Mouse (Mus musculus) intestine, embryonic 15.5 days (tissue): ENCODE data around the gene Zfp747. TPM values are rescaled to one million over a fixed set of nuclear protein-coding genes. Genes with fewer than 3 reads are reported as not detected.
"Not testable (repeated sequence)": the region's sequence is repeated elsewhere in the genome, so short reads cannot be mapped to it uniquely, and the experiment has no call there.

Experiments
- ATAC-seq: fragments of 200-750 bp; cut with Nextera tagmentation; 2 replicates; pipeline ENCODE4 v1.8.0; 2017; ENCODE audit warnings: moderate TSS enrichment, moderate library complexity
- H3K27ac ChIP-seq: fragments of 300-500 bp; sonication (generic); 2 replicates; pipeline ENCODE4 v1.5.1; 2015; ENCODE audit warnings: mild to moderate bottlenecking, inconsistent platforms
- H3K27me3 ChIP-seq: fragments of 300-500 bp; sonication (generic); replicated peaks from 2 replicates; pipeline ENCODE4 v1.6.1; 2015; ENCODE audit warnings: inconsistent platforms
- H3K36me3 ChIP-seq: fragments of 300-500 bp; sonication (generic); 2 replicates; pipeline ENCODE4 v1.6.1; 2015; ENCODE audit warnings: inconsistent platforms
- H3K4me1 ChIP-seq: fragments of 300-500 bp; sonication (generic); replicated peaks from 2 replicates; pipeline ENCODE4 v1.6.1; 2015; ENCODE audit warnings: inconsistent platforms
- H3K4me2 ChIP-seq: fragments of 300-500 bp; sonication (generic); replicated peaks from 2 replicates; pipeline ENCODE4 v1.6.1; 2015; ENCODE audit warnings: mild to moderate bottlenecking, inconsistent platforms
- H3K4me3 ChIP-seq: fragments of 300-500 bp; sonication (generic); replicated peaks from 2 replicates; pipeline ENCODE4 v1.5.1; 2015; ENCODE audit warnings: inconsistent platforms
- H3K9ac ChIP-seq: fragments of 300-500 bp; sonication (generic); 2 replicates; pipeline ENCODE4 v1.6.1; 2015; ENCODE audit warnings: inconsistent platforms
- H3K9me3 ChIP-seq: fragments of 300-500 bp; sonication (generic); 2 replicates; pipeline ENCODE4 v1.6.1; 2016; ENCODE audit warnings: inconsistent platforms
- WGBS: fragments of 180-500 bp; shearing (Covaris S2); methylation state at CpG from one replicate; pipeline ENCODE4 v1.1.7; 2015; 5-methylcytosine and 5-hydroxymethylcytosine counted together
- polyA plus RNA-seq: library from polyadenylated mRNA; unstranded; fragments of >200 nt; fragmentation: Nextera tagmentation; extraction: Ambion mirVana; gene quantifications from 2 replicates; pipeline ENCODE4 v1.2.1, GENCODE M21; 2015

The Zfp747 gene
- polyA plus RNA-seq, 1 experiment from 2014 or later: 10.5 TPM

DNA sequence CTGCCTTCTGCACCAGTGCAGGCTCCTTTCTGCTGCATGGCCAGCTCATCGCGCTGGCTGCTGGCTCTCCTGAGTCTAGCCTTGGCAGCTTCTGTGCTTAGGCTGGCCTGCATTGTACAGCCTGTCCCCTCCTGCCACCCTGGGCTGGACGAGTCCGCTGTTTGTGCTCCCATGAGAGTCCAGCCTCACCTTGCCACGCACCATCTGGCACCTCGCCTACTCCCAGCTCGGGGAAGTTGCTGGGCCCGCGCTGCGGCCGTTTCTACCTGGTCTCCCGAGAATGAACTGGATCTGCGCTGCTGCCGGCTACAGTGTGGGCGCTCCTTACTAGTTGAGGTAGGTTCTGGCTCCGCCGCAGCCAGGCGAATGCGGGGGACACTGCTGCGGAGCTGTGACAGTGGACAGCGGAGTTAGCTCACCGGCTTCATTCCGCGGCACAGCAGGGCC is 12.4 kb downstream of the Zfp747 start:
- 0 out of 2 replicates have a peak, but pooled peaks have one; percentile 20 for ATAC-seq
- no peaks in the 10 kb centered on the region for H3K36me3 ChIP-seq
- no peaks in the 10 kb centered on the region for H3K9me3 ChIP-seq
- peak overlapping the region; percentile 73 for H3K4me2 ChIP-seq
- peak overlapping the region; percentile 54 for H3K27ac ChIP-seq
- peaks cover 19% of the 10 kb centered on the region for H3K4me1 ChIP-seq
- 4% methylated on average over 24 of the region's 24 CpGs for WGBS
- H3K9ac ChIP-seq: peak overlapping the region; percentile 61
- H3K4me3 ChIP-seq: peak overlapping the region; percentile 40
- 0 out of 2 replicates have a peak, but pooled peaks cover 4% of the 10 kb centered on the region for H3K27me3 ChIP-seq

DNA sequence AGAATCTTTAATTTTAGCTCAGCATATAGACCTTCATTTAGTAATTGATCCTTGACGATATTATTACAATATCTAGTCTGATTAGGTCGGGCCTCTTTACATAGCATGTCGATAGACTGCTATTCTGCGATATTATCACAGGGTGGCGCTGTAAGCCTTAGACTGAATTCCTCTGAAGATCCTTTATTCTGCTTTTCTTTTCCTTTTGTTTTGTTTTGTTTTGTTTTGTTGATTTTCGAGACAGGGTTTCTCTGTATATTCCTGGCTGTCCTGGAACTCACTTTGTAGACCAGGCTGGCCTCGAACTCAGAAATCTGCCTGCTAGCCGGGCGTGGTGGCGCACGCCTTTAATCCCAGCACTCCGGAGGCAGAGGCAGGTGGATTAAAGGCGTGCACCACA is 13.4 kb downstream of the Zfp747 start:
- Histone ChIP-seq H3K4me1 (peaks cover 19% of the 10 kb centered on the region), H3K4me2 (peak overlapping the region; percentile 38)
- H3K9me3 ChIP-seq, ATAC-seq, H3K9ac ChIP-seq, H3K27ac ChIP-seq, H3K36me3 ChIP-seq, H3K4me3 ChIP-seq, H3K27me3 ChIP-seq: not testable (repeated sequence)
- 23% methylated on average over 13 of the region's 13 CpGs for WGBS

DNA sequence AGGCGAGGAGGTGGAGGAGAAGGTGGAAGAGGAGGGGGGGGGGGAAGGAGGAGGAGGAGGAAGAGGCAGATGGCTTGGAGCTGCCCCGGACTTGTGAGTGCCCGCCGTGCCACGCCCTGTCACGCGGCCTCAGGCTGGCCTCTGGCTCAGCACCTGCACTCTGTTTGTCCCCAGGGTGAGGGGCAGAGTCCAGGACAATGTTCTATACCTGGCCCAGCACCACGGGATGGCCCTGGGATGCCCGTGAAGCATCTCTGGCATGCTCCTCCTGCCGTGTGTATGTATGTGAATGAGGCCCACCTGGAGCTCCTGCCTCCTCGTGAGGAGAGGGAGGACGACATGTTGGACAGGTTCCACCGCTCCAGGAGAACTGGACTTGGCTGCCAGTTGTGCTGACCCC is 14.4 kb downstream of the Zfp747 start:
- Histone ChIP-seq H3K9me3 (no peaks in the 10 kb centered on the region), H3K4me1 (peaks cover 19% of the 10 kb centered on the region), H3K36me3 (no peaks in the 10 kb centered on the region), H3K4me2 (no peak overlapping the region; the same call in 1 of the 2 replicates), H3K27ac (peak overlapping the region; percentile 51), H3K4me3 (no peak overlapping the region), H3K9ac (no peak overlapping the region), H3K27me3 (0 out of 2 replicates have a peak, but pooled peaks cover 4% of the 10 kb centered on the region)
- WGBS: 36% methylated on average over 13 of the region's 13 CpGs
- peak; percentile 91 for ATAC-seq

- no peak overlapping the region for H3K9ac ChIP-seq
- ATAC-seq: peak; percentile 79
- no peaks in the 10 kb centered on the region for H3K9me3 ChIP-seq
- H3K27me3 ChIP-seq: 0 out of 2 replicates have a peak, but pooled peaks cover 4% of the 10 kb centered on the region
- no peak overlapping the region for H3K4me3 ChIP-seq
- 46% methylated on average over 4 of the region's 4 CpGs for WGBS
- no peak overlapping the region for H3K4me2 ChIP-seq
- peak overlapping the region; percentile 18; the same call in 1 of the 2 replicates for H3K27ac ChIP-seq
- H3K36me3 ChIP-seq: no peaks in the 10 kb centered on the region
- peaks cover 19% of the 10 kb centered on the region for H3K4me1 ChIP-seq
Observed at GRCm38 (mm10) chr7:127360265-127360664, 15.6 kb downstream of the Zfp747 start.

DNA sequence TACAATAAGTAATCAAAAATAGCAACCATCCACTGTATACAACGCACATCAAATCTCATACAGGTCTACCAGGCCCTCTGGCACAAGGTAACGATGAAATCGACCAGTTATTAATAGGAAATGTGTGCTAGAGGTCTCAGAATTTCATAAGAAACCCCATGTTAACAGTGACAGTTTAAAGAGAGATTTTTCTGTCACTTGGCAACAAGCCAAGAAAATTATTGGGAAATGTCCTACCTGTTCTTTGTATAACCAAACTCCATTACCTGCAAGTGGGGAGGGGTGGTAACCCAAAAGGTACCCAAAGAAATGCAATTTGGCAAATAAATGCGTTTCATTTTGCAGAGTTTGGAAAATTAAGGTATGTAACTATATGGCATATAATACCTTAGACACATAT is 17.4 kb downstream of the Zfp747 start:
- no peak for ATAC-seq
- 76% methylated on average over 4 of the region's 4 CpGs for WGBS
- no peak overlapping the region for H3K27ac ChIP-seq
- no peak overlapping the region for H3K4me3 ChIP-seq
- 0 out of 2 replicates have a peak, but pooled peaks cover 2% of the 10 kb centered on the region for H3K27me3 ChIP-seq
- H3K9me3 ChIP-seq: no peaks in the 10 kb centered on the region
- no peak overlapping the region for H3K4me2 ChIP-seq
- H3K36me3 ChIP-seq: no peaks in the 10 kb centered on the region
- H3K4me1 ChIP-seq: peaks cover 13% of the 10 kb centered on the region
- no peak overlapping the region for H3K9ac ChIP-seq

DNA sequence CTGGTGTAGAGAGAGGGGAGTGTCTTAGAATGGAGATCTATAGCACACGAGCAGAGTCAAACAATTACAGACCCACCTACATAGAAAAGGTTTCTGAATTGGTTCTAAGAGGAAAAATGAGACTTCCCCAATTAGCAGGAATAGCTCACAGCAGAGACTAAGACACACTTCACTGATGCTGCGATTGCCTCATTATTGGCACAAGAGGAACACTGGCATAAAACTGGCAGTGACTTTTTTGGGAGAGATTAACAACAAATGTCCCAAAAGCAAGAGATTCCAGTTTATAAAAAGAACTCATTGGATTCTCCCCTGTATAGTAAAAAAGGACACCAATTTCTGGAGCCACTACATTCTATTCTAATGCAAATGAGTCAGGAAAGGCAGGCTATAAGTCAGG is 18.0 kb downstream of the Zfp747 start:
- Histone ChIP-seq H3K4me2 (no peak overlapping the region), H3K9ac (no peak overlapping the region), H3K27me3 (no peaks in the 10 kb centered on the region), H3K36me3 (no peaks in the 10 kb centered on the region), H3K4me3 (no peak overlapping the region), H3K27ac (no peak overlapping the region), H3K9me3 (no peaks in the 10 kb centered on the region), H3K4me1 (peaks cover 11% of the 10 kb centered on the region)
- no peak for ATAC-seq
- WGBS: 70% methylated on average over 2 of the region's 2 CpGs

GRCm38 (mm10) chr7:127355796-127356195 is 20.1 kb downstream of the Zfp747 start:
- Histone ChIP-seq H3K27ac (no peak overlapping the region), H3K4me3 (no peak overlapping the region), H3K27me3 (no peaks in the 10 kb centered on the region), H3K4me1 (peaks cover 7% of the 10 kb centered on the region), H3K4me2 (no peak overlapping the region), H3K36me3 (no peaks in the 10 kb centered on the region), H3K9me3 (no peaks in the 10 kb centered on the region), H3K9ac (no peak overlapping the region)
- 57% methylated on average over 3 of the region's 3 CpGs for WGBS
- ATAC-seq: no peak

- WGBS: 85% methylated on average over 5 of the region's 5 CpGs
- Histone ChIP-seq H3K9me3 (no peaks in the 10 kb centered on the region), H3K27me3 (no peaks in the 10 kb centered on the region), H3K4me1 (peaks cover 2% of the 10 kb centered on the region), H3K4me2 (no peak overlapping the region), H3K4me3 (no peak overlapping the region), H3K27ac (no peak overlapping the region), H3K9ac (no peak overlapping the region), H3K36me3 (no peaks in the 10 kb centered on the region)
- ATAC-seq: no peak
Observed at GRCm38 (mm10) chr7:127351230-127352004, 24.4 kb downstream of the Zfp747 start.

DNA sequence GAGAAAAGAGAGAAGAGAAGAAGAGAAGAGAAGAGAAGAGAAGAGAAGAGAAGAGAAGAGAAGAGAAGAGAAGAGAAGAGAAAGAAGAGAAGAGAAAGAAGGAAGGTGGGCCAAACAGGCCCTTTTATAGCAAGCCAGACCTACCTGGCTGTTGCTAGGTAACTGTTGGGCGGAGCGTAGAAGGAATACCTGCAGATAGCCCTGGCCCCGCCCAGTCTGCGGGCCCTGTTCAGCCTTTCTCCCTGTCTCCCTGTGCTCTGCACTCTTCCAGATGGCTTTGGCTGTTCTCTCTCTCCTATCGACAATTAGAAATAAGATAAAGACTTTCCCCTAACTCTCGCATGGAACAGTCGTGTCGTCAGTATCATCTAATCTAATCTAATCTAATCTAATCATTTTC is 29.2 kb downstream of the Zfp747 start:
- Histone ChIP-seq H3K9ac (no peak overlapping the region), H3K4me3 (peak overlapping the region; percentile 82), H3K36me3 (peaks cover 15% of the 10 kb centered on the region), H3K27me3 (no peaks in the 10 kb centered on the region), H3K4me1 (peaks cover 22% of the 10 kb centered on the region), H3K4me2 (peak overlapping the region; percentile 72), H3K9me3 (no peaks in the 10 kb centered on the region), H3K27ac (0 out of 2 replicates have a peak overlapping the region, but pooled peaks have one; percentile 95)
- WGBS: 16% methylated on average over 8 of the region's 8 CpGs
- peak; percentile 72 for ATAC-seq

- H3K4me3 ChIP-seq: peak within 1 kb of the TSS; percentile 82
Observed at GRCm38 (mm10) chr7:127345512-127346325, 30.1 kb downstream of the Zfp747 start, which contains the start of gene Zfp768. Zfp768 (minus strand) TSS chr7:127345589.

DNA sequence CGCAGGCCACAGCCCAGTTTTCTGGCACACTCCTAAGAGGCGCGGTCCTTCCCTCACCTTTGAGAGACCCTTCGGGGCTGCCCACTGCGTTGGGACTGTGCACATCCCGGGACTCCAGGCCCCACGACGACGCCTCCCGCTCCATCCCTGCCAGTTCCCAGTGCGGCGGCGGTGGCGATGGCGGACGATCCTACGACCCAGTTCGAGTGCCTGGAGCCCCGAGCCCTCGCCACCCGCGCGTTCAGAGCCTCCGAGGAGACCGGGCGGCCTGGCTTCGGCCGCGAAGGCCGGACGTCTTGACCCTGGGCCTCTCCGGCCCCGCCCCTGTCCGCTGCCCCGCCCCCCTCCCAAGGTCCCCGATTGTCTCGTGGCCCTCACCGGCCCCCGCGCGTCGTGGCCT is 30.8 kb downstream of the Zfp747 start:
- WGBS: under 1% methylated on average over 39 of the region's 42 CpGs

More at GRCm38 (mm10) chr7:127345512-127346325, 30.1 kb downstream of the Zfp747 start, which contains the start of gene Zfp768:
- peak; percentile 89 for ATAC-seq
- H3K27ac ChIP-seq: peak within 1 kb of the TSS; percentile 95
- H3K4me2 ChIP-seq: peak within 1 kb of the TSS; percentile 72
- H3K9me3 ChIP-seq: no peaks in the 10 kb centered on the region
- H3K36me3 ChIP-seq: peaks cover 18% of the 10 kb centered on the region
- peaks cover 22% of the 10 kb centered on the region for H3K4me1 ChIP-seq
- under 1% methylated on average over 76 of the region's 76 CpGs for WGBS
- no peaks in the 10 kb centered on the region for H3K27me3 ChIP-seq
- peak within 1 kb of the TSS; percentile 99 for H3K9ac ChIP-seq

GRCm38 (mm10) chr7:127344371-127344770 is 31.5 kb downstream of the Zfp747 start:
- WGBS: 89% methylated on average over 8 of the region's 8 CpGs
- no peak for ATAC-seq
- H3K4me1 ChIP-seq: peaks cover 22% of the 10 kb centered on the region
- H3K27ac ChIP-seq: 0 out of 2 replicates have a peak overlapping the region, but pooled peaks have one; percentile 6
- H3K4me2 ChIP-seq: peak overlapping the region; percentile 72
- peak overlapping the region; percentile 82 for H3K4me3 ChIP-seq
- no peaks in the 10 kb centered on the region for H3K27me3 ChIP-seq
- peak overlapping the region; percentile 99 for H3K9ac ChIP-seq
- peaks cover 18% of the 10 kb centered on the region for H3K36me3 ChIP-seq
- no peaks in the 10 kb centered on the region for H3K9me3 ChIP-seq

More for the DNA sequence above, 30.8 kb downstream of the Zfp747 start:
- Histone ChIP-seq H3K27ac (peak overlapping the region; percentile 95), H3K4me2 (peak overlapping the region; percentile 72), H3K4me3 (peak overlapping the region; percentile 82), H3K27me3 (no peaks in the 10 kb centered on the region), H3K36me3 (peaks cover 18% of the 10 kb centered on the region), H3K9me3 (no peaks in the 10 kb centered on the region), H3K4me1 (peaks cover 22% of the 10 kb centered on the region), H3K9ac (peak overlapping the region; percentile 99)
- peak; percentile 46 for ATAC-seq
